Mouse (Mus musculus) brain, embryonic 18.5 days (tissue): Measurements from ENCODE around the gene Syne2.

Source experiments
- DNase-seq: peaks from one replicate; pipeline ENCODE4 v3.0.0-alpha.2; 2012; ENCODE audit warnings: low read depth, low spot score

Gene Syne2

DNA sequence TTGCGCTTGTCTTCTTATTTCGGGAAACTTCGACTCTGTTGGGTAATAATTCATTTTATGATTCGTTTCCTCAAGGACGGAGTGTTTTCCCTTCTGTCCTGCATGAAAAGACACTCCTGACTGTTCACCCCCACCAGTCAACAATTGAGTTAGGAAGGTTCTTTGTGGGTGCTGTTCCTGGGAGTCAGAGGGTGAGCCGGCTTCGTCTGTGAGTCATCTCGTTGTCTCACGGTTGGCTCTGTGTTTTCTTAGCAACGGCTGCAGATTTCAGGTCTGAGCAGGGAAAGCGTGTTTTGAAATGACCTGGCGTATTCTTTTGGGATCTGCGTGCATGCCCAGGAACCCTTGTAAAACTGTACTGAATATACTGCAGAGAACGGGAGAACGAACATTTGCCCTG lies 9.8 kb downstream of the Syne2 start:
- no peak for DNase-seq

DNA sequence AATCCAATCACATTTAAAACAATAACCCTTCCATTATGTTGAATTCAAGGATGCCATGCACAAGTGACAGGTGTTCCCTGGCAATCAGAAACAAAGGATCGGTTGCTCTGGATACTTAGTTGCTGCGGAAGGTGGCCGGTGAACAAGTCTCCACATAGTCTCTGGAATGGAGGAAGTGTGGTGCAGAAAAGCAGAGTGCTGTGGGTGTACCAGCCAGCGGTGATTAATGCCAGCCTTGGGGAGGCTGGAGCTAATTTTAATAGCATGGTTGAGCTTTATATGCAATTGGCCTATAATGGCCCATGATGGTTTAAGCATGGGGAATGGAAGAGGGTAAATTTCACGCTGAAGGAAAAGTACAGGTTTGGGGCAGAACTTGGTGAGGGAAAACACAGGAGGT lies 11.7 kb downstream of the Syne2 start:
- no peak for DNase-seq

DNA sequence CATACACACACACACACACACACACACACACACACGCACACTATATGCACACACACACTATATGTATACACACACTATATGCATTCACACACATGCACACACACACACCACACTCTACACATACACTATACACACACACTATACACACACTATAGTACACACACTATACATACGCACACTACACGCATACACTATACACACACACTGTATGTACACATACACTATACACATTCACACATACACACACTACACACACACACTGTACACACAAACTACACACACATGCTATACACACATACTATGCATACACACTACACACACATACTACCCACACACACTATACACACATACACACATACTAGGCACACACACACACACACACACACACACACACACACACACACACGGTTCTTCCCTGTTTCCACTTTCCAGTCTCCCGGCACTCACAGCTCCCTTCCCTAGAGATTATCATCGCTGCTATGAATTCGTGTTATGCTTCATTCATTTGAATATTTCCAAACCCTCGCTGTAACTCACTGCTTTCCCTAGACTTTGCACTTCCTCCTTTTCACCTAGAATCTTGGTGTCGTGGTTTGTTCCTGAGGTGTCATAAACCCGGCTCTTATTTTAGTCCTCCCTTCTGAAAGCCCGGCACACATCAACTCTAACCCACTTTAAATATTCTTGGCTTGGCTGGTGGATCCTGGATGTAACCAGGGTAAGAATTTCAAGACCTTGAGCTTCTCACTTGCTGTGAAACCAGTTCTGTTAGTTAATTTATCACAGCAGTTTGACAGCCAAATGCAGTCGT lies 15.4 kb downstream of the Syne2 start:
- DNase-seq: no peak

DNA sequence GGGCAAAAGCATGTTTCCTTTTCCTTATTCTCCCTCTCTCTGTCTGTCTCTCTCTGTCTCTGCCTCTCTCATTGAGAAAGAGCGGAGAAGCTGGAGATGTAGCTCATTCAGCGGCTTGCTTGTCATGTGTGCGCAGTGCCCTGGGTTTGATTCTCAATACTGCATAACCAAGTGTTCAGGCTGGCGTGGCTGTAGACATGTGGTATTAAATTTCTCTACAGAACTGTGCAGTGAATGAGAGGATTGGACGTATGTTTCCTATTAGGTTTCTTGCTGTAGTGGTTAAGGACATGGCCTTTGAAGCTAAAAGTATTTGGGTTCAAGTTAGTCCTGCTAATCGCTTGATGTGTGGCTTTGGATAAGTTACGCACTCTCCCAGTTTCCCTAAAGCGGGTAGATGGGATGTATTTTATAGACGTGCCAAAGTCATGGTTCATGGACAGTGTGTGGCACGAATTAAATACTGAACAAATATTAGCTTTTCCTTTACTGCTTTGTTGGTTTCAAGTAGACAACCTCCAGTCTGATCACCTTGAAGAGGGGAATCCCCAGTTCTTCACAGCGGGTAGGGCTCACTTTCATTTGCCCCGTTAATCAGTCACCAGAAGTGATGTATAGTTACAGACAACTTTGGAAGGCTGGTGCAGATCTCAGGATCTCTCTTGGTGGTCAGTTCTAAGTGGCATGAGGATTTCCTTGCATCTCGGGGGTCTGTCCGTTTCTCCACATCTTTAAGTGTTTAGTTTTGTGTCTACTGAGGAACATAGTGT lies 16.2 kb downstream of the Syne2 start:
- DNase-seq: no peak

DNA sequence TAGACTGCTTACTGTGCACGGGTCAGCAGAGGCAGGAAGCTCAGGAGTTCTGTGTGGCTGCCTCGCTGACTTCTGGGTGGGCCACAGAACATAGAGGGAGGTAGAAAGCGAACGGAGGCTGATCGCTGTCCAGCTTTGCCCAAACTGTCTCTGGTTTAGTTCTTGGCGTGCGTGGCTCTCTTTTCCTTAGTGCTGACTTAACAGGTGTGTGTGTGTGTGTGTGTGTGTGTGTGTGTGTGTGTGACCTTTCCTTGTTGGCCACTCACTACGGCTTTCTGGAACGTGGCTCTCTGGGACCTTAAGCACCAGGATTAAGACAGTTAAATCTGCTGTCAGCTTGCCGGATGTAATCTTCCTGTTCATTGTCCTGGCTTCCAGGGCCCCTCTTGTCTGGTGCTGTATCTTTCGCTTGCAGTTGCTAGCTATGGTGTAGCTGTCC lies 18.6 kb downstream of the Syne2 start:
- no peak for DNase-seq

DNA sequence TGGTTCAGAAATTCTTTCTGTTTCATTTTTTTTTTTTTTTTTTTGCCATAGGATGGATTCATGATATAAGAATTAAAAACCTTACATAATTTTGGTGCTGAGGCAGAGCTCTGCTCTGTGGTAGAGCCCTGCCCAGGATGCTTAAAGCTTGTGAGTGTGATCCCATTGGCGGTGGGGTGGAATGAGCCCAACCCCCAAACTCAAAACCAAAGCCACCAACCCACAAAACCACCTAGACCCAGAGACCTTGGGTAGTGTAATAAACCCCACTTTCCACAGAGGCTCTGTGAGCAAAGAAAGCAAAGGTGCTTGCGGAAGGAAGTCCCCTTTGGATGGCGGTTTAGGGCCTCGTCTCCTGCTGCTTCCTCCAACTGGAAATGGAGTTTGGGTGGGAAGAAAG lies 19.5 kb downstream of the Syne2 start:
- no peak for DNase-seq

DNA sequence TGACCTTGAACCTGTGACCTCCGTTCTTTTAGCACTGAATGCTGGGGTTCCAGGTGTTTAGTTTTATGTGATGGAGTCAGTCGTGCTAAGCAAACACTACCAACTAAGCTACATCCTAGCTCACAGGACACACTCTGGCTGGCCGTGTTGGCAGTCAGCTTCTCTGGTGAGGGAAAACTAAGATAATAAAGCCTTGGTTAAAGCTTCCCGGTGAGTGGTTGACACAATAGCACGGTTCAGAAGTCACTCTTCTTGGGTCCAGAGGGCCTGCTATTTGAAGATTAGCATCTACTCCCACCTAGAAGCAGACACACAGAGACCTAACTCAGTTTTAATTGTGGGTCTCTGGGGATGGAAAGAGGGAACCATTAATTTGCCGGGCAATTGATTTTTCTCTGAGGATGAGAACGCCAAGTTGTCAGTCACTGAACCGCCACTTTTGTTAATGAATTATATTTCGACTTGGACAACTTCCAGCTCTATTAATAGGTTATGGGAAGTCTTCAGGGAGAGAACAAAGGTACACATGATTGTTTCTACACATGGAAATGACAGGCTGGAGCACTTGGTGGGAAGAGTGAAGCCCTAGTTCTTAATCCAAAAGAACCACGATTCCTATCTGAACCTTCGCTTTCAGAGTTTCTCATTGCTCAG lies 21.3 kb downstream of the Syne2 start:
- DNase-seq: no peak

DNA sequence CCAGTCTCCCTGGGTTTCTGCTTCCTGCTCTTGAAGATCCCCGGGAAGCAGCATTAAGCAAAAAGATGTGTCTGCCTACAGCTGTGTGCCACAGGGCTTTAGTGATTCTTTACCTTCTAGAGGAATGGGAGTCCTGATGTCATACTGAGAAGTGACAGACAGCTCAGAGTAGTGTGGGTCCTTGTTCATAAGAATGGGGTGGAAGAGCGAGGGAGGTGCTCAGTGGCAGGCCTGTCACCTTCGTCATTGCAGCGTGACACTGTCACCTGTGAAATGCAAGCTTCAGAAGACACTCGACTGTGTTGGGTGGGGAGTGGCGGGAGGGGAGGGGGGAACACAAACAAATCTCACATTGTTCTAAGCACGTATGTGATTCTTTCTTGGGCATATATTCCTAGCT lies 23.2 kb downstream of the Syne2 start:
- no peak for DNase-seq

DNA sequence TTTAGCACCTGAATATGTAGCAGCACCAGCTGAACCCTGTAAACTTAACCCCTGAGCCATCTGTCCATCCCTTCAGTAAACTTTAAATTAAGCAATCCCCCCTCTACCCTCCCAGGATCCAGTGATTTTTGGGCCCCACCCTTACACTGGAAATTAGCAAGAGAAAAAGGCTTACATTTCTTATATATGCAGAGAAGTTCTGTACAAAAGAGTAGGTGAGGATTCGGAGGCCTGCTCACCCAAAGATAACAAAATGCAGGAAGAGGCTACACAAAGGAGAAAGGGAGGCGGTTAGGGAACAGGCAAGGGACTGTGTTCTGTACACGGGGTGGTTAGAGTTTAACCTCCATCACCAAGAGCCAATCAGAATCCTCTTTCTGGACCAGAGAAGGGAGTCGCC lies 26.4 kb downstream of the Syne2 start:
- DNase-seq: no peak

DNA sequence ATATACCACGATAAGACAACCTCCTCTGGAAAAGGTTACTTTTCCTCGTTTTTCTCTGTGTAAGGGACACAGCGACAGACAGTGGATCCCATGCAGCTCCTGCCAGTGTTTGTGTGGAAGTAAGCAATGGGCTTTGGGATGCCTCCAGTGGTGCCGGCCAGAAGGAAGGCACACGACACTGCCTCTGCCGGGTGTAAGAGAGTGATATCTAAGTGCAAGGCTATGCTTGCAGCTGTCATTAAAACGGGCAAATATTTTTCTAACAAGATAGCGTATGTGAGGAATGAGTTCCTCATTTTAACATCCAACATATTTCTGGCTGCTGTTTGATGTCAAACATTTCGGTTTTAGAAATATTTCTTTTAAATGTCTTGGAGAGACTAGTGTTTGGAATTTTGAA lies 27.1 kb downstream of the Syne2 start:
- DNase-seq: no peak

DNA sequence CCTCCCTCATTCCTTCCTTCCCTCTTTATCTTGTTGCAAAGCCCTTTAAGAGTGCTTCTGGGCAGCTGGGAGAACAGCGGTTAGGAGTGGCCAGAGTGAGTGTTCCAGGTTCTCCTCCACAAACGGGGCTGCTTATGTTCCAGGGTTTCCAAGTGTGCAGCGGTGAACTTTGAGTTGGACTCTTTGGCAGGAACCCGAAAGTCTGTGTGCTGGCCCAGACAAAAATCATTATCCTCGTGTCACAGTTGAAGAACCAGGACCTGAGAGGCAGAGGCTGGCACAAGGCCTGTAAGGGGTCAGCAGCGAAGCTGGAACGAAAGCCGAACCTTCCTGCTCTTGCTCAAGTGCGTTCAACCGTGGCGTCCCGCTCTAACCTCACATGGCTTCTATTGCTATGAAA lies 28.6 kb downstream of the Syne2 start:
- no peak for DNase-seq

DNA sequence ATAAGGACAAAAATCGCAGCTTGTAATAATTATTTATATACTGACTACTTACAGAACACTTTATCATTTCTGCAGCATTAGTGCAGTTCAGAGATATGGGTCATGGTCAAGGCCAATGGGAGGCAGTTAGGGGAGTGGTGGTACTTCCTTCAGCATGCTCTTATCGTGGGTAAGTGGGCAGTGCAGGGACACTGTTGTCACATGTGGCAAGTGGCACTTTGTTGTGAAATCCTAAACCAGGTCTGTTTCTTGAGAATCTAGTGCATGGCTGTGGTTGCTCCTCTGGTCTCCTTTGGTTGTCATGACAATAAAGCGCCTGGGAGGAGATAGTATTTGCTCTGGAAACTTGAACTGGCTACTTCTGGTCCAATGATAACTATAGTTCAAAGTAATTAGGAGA lies 32.3 kb downstream of the Syne2 start:
- DNase-seq: no peak

DNA sequence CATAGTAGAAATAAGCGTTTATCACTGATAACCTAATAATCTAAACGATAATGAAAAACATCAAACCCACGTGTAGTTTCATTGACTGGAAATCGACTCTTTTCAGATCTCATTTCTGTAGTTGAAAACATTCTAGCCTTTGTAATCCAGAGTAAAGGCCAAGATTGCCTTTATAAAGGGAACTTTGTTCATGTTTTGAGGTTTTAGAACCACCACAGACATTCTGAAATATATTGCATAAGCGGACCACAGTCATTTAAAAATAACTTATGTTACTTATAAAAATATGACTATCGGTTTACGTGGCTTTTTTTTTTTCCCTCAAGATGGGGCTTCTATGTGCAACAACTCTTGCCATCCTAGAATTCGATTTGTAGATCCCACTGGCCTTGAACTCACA lies 33.5 kb downstream of the Syne2 start:
- DNase-seq: no peak

DNA sequence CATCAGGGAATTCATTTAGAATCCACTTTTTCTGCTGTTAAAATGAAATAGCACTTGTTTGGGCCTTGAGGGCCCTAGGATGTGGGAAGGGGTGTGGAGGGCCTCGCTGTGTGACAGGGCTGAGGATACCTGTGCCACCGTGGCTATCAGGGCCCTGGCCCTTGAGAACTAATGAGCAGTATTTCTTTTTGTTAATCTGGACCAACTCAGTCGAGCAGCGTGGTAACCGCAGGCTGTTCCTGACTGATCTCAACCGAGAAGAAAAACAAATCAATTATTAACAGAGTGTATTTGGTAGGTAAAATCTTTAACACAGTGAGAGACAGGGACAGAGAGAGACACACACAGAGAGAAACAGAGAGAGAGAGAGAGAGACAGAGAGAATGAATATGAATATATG lies 34.5 kb downstream of the Syne2 start:
- no peak for DNase-seq

DNA sequence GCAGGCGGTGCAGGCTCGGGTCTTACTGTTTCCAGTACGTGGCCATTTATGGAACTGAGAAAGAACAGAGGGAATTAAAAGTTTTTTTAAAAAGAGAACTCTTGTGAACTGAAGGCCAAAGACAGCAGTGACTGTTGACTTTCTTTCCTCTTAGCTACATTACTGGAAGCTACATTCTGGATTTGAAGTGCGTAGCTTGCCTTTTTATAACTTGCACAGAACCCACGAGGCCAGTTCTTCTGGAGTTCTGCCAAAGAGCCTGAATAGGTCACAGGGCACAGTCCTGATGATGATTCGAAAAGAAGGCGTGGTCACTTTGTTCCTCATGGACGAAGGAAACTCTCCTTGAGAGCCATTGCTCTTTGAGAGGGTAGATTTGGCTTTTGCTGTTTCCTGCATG lies 35.6 kb downstream of the Syne2 start:
- DNase-seq: no peak

DNA sequence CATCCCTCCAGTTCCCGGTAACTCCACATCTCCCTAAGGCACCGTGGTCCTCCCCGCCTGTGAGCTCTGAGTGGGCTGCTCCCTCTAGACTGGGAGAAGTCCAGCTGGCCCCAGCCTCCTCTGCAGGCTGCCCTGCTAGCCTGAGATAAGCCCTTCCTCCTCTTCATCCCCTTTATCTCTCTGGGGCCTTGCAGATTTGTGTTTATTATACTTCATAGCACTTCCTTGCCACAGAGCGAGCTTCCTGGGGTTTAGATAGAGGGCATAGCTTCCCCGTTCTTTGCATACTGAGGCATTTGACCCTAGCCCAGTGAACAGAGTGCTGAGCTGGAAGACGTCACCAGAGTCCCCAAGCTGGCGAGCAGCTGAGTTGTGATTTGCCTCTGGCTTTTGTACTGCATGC lies 37.1 kb downstream of the Syne2 start:
- DNase-seq: no peak

DNA sequence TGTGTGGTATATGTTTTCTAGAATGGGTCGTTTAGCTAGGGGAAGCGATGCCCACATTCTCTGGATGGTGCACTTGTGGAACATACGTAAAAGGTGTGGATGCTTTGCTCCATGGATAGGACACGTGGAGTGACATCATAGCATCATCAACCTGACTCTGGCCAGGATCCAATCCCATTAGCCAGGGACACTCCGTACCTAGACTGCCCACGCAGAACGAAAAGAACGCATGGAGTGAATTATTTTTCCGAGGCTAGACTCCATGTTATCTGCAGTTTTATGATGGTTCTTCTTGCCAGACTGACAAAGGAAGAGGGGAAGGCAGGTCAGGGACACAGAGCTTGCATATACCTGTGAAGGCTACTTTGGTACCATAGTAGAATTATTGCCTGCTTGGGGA lies 37.7 kb downstream of the Syne2 start:
- DNase-seq: no peak

DNA sequence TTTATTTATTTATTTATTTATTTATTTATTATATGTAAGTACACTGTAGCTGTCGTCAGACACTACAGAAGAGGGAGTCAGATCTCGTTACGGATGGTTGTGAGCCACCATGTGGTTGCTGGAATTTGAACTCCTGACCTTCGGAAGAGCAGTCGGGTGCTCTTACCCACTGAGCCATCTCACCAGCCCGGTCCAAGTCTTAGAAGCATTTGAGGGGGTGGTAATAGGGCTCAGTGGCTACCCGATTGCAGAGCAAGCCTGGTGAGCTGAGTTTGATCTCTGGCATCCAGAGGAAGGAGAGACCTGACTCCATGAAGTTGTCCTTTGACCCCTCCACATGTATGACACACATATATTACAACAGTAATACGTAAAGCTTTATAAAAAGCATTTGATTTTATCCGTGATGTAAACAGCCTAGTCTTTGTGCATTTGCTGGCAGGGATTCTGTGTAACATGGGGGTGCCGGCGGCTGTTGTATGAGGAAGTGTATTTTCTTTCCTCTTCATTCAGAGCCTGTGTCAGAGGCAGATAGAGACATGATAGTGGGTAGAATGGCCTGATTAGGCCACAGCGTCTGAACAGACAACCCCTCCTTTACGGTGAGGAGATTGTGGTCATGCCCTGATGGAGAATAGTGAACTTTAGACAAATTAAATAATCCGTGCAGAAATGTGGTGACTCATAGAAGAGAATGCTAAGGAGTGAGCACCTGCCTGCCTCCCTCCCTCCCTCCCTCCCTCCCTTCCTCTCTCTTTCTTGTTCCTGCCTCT lies 38.3 kb downstream of the Syne2 start:
- DNase-seq: no peak

DNA sequence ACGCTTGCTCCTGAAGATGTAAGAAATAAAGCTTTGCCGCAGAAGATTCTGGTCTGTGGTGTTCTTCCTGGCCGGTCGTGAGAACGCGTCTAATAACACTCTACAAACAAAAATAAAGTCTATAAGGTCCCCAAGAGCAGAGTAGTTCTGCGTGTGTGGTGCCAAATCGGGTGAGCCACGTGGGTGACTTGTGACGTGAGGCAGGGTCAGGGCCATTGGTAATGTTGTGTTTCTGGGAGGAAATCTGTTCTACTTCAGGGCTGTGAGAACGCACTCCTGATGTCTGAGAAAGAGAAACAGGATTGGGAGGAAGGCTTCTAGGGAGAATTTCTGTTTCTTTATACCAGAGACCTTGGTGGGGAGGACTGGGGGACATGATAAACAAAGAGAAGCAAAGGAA lies 42.0 kb downstream of the Syne2 start:
- no peak for DNase-seq

DNA sequence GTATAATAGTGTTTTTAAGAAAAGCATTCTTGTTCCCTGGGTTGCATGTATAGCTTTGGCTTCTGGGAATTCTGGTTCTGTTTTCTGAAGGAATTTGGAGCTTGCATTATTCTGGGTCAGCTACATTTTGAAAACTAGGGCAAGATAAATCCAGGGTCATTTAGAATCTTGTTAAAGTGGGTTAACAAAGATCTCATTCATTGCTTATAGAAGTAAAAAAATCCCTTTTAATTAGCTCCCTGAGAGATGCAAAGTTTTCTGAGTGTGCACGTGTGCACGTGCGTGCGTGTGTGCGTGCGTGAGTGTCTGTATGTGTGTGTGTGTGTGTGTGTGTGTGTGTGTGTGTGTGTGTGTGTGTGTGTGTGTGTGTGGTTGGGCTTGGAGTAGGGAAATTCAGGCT lies 42.9 kb downstream of the Syne2 start:
- DNase-seq: no peak

DNA sequence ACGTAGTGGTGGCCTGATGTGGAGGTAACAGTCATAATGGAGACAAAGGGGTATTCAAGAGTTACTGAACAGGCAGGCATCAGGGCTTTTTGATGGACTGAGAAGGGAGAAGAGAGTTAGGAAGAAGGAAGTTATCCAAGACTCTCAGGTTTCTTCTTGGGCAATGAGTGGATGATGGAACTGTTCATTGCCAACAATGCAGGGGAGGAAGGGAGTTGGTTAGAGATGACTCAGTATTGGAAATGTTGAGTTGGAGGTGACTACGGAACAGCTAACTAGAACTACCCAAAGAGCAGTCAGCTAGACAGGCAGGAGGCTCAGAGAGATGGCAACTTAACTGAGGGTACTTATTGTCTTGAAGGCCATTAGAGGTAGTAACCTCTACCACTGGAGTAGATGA lies 47.2 kb downstream of the Syne2 start:
- no peak for DNase-seq
